Mouse (Mus musculus): Measurements from ENCODE around the gene Fam90a1b.
A peak's percentile ranks its signal among the peaks of the same experiment; 100 is the strongest.
"Not testable (repeated sequence)": the region's sequence is repeated elsewhere in the genome, so short reads cannot be mapped to it uniquely, and the experiment has no call there.

Gene Fam90a1b

DNA sequence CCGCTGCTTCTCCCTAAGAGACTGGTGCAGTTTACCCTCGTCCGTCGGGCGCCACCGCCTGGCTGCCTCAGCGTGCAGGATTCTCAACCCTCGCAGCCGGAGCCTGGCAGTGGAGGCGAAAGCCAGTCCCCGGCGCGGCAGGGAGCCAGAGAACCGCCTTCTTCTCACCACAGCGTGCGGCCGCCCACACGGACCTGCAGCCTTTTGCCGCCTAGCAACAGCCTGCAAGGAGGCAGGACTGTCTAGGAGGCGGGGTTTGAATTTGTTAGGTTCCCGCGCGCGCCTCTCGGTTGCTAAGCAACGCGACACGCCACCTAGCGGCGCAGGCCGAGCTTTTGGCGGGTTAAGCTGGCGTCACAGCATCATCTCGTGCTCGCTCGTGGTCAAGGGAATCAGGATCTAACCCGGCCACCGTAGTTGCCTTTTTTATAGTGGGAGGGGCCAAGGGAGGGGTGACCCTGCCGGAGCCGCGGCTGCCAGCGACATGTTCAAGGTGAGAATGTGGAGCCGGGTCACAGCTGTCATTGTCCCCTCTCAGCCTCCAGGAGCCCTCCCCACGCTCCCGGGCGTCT lies at the start of gene Fam90a1b, which contains the start of gene Apoo:
Gene Fam90a1b, minus strand, starts transcription at position 108 of the 572 bp plus-strand sequence.
Gene Apoo, plus strand, starts transcription at position 448 of the 572 bp plus-strand sequence.
- peak; percentile 88 to 89 for DNase-seq (ENCODE audit: low spot score in 2 of 2)

DNA sequence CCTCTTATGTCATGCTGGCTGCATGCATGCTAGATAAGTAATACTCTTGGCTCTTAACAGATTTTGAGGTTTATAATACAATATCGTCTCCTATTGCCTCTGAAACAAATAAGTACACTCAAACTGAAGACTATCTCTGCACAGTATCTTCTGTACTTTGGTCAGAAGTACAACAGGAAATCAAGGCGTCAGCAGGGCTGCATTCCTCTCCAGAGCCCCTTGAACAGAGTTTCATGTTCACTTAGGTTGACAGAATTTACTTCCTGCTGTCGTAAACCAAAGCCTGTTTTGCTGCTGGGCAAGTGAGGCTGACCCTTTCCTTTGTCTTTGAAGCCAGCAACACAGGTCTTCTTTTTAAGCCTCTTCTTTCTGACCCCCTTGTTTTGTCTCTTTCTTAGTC lies 42.4 kb upstream of the Fam90a1b start:
- no peak for DNase-seq (ENCODE audit: low spot score in 2 of 2)

DNA sequence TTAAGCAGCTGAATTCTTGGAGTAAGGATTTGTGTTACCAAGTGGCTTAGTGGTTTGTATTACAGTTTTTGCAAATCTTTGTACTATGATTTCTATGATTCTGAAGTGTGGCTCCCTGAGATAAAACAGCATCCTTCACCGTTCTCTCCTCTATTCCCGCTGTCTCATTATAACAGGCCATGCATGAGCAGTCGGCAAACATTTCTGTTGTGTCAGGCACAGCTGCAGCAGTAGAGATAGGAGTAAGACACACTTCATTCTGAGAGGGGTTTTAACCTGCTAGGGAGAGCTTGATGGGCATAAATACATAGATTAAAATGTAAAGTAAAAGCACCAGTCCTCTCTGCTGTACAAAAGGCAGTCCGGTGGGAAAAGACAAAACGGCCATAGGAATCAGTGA lies 12.2 kb upstream of the Fam90a1b start:
- DNase-seq (ENCODE audit: low spot score in 2 of 2): no peak

DNA sequence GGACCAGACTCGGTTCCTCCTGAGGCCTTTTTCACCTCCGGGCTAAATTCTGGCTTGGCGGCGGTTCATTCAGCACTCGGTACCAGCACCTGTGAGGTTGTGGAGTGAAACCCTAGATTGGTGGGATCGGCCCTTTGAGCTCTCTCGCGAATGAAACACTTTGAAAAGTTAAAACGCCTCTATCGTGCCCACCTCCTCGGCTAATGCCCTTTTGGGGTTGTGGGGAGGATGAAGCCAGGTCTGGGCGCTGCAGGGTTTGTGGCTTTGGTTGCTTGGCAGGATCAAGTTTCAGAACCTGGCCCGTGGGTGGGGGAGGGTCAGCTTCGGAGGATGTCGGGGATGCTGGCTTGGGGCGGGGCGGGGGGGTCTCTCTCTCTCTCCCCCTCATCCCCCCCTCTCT lies 671 bp upstream of the Fam90a1b start:
- DNase-seq (ENCODE audit: low spot score in 2 of 2): no peak

DNA sequence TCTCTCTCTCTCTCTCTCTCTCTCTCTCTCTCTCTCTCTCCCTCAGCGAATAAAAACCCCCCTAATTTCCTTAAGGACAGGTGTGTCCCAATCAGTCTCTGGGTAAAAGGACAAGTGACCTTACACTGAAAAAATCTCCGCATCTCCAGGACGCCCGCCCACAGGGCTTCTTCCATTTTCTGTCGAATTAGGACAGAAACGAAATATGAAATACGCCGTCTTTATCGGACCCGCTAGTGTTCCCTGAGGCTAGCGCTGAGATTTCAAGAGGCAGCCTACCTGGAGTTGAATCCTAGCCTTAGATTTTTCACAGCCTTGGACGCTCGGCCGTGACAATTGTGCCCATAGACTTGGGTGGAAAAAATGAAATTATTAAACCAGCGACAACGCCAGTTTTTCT lies 548 bp downstream of the Fam90a1b start:
- peak in 1 of 2 experiments; percentile 5 for DNase-seq (ENCODE audit: low spot score in 2 of 2)

DNA sequence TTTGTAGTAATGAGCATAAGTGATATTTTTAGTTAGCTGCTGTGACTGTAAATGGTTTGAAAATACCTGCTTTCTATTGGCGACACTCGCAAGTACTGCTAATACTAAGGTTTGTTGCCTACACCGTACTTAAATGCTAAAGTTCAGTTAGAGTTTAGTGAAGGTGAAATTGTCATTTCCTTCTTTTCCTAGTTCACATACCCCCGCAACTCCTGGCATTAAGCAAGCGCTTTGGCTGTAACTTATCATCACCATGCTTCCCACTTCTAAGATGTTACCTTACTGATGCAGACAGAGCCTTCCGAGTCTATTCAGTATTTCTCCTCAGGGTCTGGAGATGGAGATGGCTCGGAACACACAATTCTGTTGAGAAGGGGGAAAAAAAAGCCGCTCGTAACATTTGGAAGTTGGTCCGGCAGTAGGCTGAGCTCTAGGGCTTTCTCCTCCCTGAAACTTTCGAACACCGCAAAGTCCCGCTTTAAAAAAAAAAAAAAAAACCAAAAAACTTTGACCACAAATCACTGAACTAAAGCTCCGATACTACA lies 1.1 kb downstream of the Fam90a1b start:
- no peak for DNase-seq (ENCODE audit: low spot score in 2 of 2)

DNA sequence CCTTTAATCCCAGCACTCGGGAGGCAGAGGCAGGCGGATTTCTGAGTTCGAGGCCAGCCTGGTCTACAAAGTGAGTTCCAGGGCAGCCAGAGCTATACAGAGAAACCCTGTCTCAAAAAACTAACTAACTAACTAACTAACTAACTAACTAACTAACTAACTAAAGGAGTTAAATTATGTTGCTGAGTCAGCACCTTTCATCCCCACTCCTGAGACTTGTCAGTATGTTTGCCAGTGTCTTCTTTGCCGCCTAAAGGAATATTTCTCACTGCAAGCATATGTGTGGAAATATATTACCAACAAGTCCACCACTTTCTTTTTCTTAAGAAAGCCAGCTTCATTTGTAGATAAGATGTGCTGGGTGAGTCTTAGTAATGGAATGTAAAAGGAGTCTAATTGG lies 22.9 kb downstream of the Fam90a1b start:
- not testable (repeated sequence) for DNase-seq (ENCODE audit: low spot score in 2 of 2)

DNA sequence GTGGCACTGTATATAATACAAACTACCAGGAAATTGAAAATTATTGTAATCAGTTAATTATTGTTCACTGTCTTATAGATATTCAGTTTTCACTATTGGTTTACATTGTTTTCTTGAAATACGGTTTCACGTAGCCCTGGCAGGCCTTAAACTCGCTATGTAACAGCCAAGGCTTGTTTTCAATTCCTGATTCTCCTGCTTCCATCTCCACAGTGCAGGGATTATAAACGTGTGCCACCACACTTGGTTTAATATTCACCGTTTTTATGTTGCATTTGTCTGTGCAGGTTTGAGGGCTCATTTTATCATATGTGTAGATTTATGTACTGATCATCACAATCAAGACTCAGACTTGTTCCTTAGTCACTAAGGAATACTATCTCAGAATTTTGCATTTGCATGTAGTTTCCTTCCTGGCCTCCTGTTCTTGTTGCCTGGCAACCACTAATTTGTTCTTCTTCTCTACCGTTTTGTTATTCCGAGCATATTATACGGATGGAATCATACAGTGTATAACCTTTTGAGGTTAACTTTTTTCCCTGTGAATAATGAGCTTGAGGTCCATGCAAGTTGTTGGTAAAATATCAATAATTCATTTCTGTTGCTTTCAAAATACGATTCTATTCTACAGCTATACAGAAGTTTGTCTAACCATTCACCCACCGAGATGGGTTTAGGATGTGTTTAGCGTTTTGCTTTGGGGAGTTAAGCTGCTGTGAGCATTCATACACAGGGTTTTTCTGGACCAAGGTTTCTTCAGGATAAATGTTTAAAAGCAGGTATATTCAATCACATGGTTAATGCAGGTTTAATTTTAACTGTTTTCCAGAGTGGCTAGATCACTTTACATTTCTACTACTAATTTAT lies 45.3 kb downstream of the Fam90a1b start:
- no peak for DNase-seq (ENCODE audit: low spot score in 2 of 2)
